Mouse (Mus musculus): ENCODE results near the gene Tunar. TPM values are rescaled to one million over a fixed set of nuclear protein-coding genes. Genes with fewer than 3 reads are reported as not detected.

Gene Tunar
- total RNA-seq, 2 experiments from 2014 or later: not detected

DNA sequence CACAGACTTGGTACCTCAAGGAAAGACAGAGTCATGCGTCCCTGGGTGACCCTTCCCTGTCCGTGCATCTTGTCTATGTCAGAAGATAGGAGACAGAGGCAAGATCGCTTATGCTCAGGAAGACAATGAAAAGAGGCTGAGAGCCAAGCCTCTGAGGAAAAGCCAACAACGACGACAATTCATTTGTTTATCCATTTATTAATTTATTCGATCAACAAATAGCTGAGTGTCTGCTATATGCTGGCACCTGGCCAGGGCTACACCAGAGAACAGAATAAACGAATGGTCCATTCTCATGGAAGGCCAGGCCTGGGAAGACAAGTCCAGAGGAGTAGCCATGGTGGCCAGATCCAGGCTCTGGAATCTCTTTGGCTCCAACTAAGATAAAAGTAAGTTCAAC, 61.0 kb downstream of the Tunar start:
- intact Hi-C loops (cut with DNase I): no loop called here
- no peak for DNase-seq

GRCm38 (mm10) chr12:105398172-105398571, 64.5 kb downstream of the Tunar start:
- DNase-seq: no peak
- intact Hi-C loops (cut with DNase I): no loop called here

- intact Hi-C loops (cut with DNase I): no loop called here
- DNase-seq: no peak
Observed at GRCm38 (mm10) chr12:105403742-105404141, 70.1 kb downstream of the Tunar start.

DNA sequence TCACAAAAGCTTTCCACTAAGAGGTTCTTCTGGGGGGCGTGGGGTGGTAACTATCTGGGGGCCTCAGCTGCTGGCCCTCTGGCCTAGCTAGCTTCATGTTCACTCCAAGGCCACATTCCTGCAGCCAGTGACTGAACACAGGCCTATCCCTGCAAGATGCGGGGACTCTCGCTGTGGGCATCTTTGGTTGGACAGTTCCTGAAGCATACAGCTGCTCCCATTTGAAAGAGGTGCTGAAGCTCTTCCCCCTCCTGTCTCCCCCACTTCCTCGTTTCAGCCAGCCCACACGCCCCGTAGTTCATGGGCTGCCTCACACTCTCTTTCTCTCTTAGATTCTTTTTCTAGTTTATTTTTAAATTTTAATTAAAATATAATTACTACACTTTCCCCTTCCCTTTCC, 72.3 kb downstream of the Tunar start:
- no peak for DNase-seq
- intact Hi-C loops (cut with DNase I): no loop called here

GRCm38 (mm10) chr12:105413909-105414308, 80.2 kb downstream of the Tunar start:
- intact Hi-C loops (cut with DNase I): no loop called here
- DNase-seq: no peak

DNA sequence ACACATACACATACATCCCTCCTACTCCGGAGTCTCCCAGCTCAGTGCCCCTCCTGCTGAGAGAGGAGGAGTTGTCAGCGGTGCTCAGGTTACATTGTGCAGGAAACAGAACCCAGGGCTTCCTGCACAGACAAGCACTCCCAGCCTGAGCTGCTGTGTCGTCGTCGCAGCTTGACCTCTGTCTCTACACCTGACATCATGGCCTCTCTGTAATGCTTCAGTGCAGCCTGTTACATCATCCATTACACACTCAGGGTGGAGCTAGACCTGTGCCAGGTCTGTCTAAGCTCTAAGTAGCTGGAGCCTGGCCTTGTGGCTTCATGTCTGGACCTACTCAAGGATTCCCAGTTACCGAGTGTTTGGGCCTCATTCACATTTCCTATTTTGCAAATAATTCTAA, 86.8 kb downstream of the Tunar start:
- intact Hi-C loops (cut with DNase I): loop anchor here (10.0 kb wide), 1 partner anchor 346 kb away; no protein-coding TSS in a partner anchor
- DNase-seq: no peak

GRCm38 (mm10) chr12:105426541-105426940, 92.9 kb downstream of the Tunar start:
- DNase-seq: no peak
- intact Hi-C loops (cut with DNase I): loop anchor here (10.0 kb wide), 1 partner anchor 352 kb away; no protein-coding TSS in a partner anchor

DNA sequence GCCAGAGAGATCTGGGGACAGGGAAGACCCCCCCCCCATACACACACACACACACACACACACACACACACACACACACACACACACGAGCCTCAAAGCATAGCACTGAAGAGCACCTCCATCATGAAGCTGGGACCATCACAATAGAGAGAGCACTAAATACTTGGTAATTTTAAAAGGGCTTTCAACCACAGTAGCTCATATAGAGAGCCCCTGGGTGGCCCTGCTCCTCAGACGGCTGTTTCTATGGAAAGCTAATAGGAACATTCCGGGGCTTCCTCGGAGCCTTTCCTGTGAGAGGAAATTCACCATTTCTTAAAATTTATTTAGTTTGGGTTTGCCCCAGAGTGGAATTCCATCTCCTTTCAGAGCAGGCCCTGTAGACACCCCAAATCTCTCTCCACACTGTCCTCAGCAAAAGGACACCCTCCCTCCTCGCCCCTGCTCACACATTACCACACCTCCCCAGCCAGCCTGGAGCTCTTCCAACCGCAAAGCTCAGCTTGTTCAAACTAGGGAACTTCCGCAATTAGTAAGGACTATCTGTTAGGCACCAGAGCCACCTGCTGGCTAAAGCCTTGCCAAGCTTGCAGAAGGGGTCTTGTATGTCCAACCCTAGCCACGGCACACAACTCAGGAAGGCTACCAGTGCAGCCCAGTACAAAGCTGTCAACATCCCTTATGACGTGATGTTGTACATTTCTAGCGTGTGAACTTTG, 93.5 kb downstream of the Tunar start:
- intact Hi-C loops (cut with DNase I): loop anchor here (10.0 kb wide), 1 partner anchor 352 kb away; no protein-coding TSS in a partner anchor
- peak; percentile 26 to 49 for DNase-seq

DNA sequence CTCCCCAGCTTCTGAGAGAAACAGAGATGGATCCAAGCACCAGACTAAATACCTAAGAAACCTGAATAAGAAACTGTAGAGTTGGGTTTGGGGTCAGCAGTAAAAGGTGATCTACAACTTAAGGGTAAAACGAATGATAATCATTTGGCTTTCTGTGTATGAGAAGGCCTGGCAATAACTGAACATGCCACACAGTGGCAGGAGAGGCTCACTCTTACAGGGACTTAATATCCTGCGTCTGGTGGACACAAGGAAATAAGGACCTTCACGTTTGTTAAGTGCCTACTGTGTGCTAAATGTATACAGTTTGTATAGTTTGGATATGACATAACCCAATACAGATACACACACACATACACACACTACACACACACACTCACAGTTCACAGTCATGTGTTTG, 98.2 kb downstream of the Tunar start:
- intact Hi-C loops (cut with DNase I): no loop called here
- no peak for DNase-seq

DNA sequence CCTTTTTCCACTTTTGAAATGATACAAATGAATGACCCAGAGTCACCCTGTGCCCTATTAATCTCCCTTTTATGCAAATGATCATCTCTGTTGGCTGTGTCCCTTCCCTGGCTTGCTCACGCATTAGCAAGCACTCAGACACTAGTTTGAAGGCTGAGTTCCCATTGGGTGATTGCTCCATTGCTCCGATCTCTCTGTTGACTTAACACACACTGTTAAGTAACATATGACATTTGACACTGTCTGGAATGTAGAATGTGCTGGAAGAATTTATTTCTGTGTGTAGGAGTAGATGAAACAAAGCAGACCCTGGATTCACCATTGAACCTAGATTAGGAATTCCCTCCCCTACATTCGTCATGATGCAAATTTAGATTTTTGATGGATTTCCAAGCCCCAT, 99.1 kb downstream of the Tunar start:
- intact Hi-C loops (cut with DNase I): no loop called here
- DNase-seq: no peak

Other genes with a start within 250 kb of the Tunar start
- gene Tcl1b2, start 187.9 kb upstream of the Tunar start, total RNA-seq (2021): not detected
- gene Tcl1b1, start 174.2 kb upstream of the Tunar start, total RNA-seq (2021): not detected
- not detected for gene Tcl1b5, start 157.5 kb upstream of the Tunar start, total RNA-seq (2021)
- not detected for gene Tcl1b3, start 142.8 kb upstream of the Tunar start, total RNA-seq (2021)
- gene Tcl1b4, start 131.9 kb upstream of the Tunar start, total RNA-seq (2021): not detected
- gene Tcl1, start 111.1 kb upstream of the Tunar start, total RNA-seq (2021): not detected
- gene D430019H16Rik, start 120.0 kb downstream of the Tunar start, total RNA-seq (2021): under 1 TPM; 0.23 to 0.42 TPM
- under 1 TPM; 0.52 to 0.66 TPM for gene Bdkrb2, start 229.4 kb downstream of the Tunar start, total RNA-seq (2021)